Mouse (Mus musculus): ENCODE measurements around the gene Klhdc1.
A peak's percentile ranks its signal among the peaks of the same experiment; 100 is the strongest.

DNA sequence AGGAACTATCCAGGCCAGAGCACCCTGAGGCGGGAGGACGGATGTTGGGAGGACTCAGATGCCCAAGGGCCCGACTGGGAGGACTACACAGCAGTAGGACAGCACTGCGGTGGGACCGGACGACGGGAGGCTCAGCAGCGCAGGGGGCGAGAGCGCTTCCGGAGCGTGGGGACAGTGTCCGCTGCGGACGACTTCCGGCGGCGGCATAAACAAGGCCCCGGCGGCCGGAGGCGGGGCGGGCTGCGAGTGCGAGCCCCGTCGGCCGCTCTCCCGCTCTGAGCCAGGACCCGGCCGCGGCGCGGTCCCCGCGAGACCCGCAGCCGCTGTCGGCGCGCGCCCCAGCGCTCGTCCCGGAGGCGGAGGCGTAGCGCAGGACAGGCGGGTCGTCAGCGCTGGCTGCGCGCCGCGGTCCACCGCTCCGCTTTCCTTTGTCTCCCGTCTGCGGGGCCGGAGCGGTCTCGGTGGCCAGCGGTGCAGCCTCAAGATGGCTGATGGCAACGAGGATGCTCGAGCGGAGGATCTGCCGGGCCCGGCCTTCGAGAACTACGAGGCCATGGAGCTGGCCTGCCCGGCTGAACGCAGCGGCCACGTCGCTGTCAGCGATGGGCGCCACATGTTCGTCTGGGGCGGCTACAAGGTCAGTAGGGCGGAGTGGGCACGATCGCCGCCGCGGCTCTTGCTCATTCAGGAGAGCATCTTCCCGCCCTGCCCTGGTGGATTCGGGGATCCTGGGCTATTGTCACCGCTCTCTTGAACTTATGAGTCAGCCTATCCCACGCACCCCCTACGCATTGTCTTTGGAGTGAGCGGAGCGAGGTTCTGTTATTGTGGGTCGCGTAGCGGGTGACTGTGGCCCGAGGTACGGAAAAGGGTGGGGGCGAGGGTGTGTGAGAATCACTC is 55.8 kb downstream of the Klhdc1 start, which contains the start of gene Klhdc2:
- TF ChIP-seq CTCF (IDR thresholded peaks at IDR 0.05; ENCODE audit: extremely low read depth, insufficient read depth, insufficient read length, insufficient replicate concordance) (no peak), POLR2A (IDR thresholded peaks at IDR 0.05; ENCODE audit: low read depth, low read length) (peak; percentile 36)

All from spleen, adult 2 months (tissue).